Mouse (Mus musculus): ENCODE measurements at regions not wholly inside any gene's neighbourhood (a gene's known extent, or its start where the extent isn't known, plus 50 kb on each side); places are given as distances from the start of the nearest gene placed in this dataset.
"Not testable (repeated sequence)": the region's sequence is repeated elsewhere in the genome, so short reads cannot be mapped to it uniquely, and the experiment has no call there.

DNA sequence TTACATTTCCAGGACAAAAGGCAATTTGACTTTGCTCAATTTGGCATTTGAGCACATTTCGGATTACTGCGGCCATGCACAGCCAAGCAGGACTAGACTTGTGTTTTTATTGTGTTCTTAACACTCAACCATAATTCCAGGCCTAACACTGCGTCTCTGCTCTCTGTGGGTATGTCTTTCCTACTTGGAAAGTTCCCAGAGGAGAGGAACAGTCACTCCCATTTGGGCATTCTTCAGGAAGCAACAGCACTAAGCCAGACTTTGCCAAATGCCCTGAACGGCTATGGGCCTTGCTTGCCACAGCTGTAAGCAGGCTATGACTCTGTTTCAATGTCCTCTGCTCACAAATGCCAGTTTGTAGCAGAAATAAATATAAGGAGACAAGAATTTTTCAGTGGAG is 56.5 kb upstream of the Pdk3 start:
- Histone ChIP-seq H3K27ac (ENCODE audit: insufficient read depth, low read length) (no peak overlapping the region), H3K4me1 (ENCODE audit: control insufficient read depth, insufficient read depth, low read length) (no peaks in the 10 kb centered on the region), H3K4me3 (ENCODE audit: insufficient read depth, low read length) (no peak overlapping the region)
- no peak for TF ChIP-seq POLR2A (IDR thresholded peaks at IDR 0.05; ENCODE audit: low read depth, low read length)
- no peak for TF ChIP-seq CTCF (IDR thresholded peaks at IDR 0.05; ENCODE audit: borderline replicate concordance, insufficient read depth, low read length)

DNA sequence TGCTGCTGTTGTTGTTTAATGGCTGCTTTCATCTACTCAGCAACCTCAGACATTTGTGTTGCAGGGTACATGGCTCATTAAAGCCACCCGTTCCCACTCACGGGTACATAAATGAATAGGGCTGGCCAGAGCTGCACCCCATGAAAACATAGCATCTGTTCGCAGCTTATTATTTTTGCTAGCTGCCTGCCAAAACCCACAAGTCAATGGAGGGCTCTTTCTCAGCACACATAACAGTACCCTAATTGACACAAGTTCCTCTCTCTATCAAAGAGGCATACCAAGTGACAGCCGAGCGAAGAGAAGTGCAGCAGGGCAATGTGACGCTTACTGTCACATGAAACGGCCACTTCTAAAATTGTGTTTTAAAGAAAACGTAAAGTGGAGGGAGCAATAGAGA is 57.0 kb upstream of the Pdk3 start:
- Histone ChIP-seq H3K27ac (ENCODE audit: insufficient read depth, low read length) (no peak overlapping the region), H3K4me1 (ENCODE audit: control insufficient read depth, insufficient read depth, low read length) (no peaks in the 10 kb centered on the region), H3K4me3 (ENCODE audit: insufficient read depth, low read length) (peak overlapping the region; percentile 55)
- TF ChIP-seq CTCF (IDR thresholded peaks at IDR 0.05; ENCODE audit: borderline replicate concordance, insufficient read depth, low read length) (no peak), POLR2A (IDR thresholded peaks at IDR 0.05; ENCODE audit: low read depth, low read length) (no peak)

DNA sequence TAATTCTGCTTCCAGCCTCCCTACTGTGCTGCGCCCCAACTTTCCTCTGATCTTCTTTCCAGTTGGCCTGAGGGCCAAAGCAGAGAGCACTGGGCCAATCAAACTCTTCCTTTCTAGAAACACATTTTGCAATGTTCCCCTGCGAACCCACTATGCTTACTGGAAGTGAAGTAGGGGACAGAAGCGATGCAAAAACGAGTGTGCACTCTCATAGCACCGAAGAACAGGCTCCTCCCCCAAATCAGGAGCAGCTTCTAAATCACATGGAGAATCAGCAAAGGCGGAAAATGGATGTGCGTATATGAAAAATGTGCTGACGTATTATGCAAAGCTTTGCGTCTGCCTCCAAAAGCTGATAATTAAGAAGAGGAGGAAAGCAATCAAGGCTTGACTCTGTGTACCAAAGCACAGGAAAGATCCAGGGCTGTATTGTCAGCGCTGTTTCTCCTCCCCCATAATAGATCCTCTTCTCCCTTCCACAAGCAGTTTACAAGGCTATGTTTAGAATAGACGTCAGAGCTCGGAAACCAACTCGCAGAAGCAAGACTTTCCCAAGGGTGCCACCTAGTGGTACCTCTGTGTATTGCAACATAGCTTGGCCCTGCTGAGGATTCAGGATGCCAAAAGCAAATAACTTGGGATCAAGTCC is 57.5 kb upstream of the Pdk3 start:
- peak; percentile 22; the same call in 1 of the 2 replicates for TF ChIP-seq CTCF (IDR thresholded peaks at IDR 0.05; ENCODE audit: borderline replicate concordance, insufficient read depth, low read length)
- no peak for TF ChIP-seq POLR2A (IDR thresholded peaks at IDR 0.05; ENCODE audit: low read depth, low read length)
- H3K27ac ChIP-seq (ENCODE audit: insufficient read depth, low read length), result no peak overlapping the region
- peak overlapping the region; percentile 55 for H3K4me3 ChIP-seq (ENCODE audit: insufficient read depth, low read length)
- H3K4me1 ChIP-seq (ENCODE audit: control insufficient read depth, insufficient read depth, low read length), result no peaks in the 10 kb centered on the region

DNA sequence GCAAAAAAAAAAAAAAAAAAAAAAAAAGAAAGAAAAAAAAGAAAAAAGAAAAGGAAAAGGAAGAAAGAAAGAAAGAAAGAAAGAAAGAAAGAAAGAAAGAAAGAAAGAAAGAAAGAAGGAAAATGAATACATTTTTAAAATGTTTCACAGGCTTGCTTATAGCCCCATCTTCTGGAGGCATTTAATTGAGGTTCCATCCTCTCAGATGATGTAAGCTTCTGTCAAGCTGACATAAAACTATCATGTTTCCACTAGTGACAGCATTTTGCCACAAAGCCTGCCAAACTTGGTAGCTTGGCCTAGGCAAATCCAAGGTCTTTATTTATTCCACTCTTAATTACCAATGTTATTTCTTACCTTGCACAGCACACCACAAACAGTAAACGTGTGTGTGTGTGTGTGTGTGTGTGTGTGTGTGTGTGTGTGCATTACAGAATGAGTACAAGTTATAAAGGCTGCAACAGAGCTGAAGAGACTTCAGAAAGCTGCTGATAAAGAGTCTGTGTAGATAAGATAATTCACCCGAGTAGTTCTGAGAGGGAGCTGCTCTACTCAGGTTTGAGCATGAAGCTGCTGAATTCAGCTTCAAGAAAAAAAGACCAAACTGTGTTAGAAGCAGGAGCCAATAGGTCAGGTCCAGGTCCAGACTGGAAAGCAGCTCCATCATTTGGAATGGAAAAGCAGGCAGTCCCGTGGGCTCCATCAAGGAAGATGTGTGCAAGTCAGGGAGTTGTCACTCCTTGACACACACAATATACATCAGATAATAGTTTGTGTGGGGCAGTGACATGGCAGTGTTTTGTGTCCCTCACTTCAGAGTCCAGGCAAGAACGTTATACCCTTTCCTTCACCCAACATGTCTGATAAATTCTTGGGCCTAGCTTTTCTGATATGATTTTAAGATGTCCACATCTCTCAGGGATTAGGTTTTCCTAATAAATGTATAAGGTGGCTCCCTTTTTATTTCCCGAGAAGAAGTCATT is 65.1 kb upstream of the Pdk3 start:
- H3K4me1 ChIP-seq (ENCODE audit: control insufficient read depth, insufficient read depth, low read length), result no peaks in the 10 kb centered on the region
- TF ChIP-seq CTCF (IDR thresholded peaks at IDR 0.05; ENCODE audit: borderline replicate concordance, insufficient read depth, low read length), result no peak
- no peak for TF ChIP-seq POLR2A (IDR thresholded peaks at IDR 0.05; ENCODE audit: low read depth, low read length)
- H3K27ac ChIP-seq (ENCODE audit: insufficient read depth, low read length), result no peak overlapping the region
- H3K4me3 ChIP-seq (ENCODE audit: insufficient read depth, low read length), result no peak overlapping the region

DNA sequence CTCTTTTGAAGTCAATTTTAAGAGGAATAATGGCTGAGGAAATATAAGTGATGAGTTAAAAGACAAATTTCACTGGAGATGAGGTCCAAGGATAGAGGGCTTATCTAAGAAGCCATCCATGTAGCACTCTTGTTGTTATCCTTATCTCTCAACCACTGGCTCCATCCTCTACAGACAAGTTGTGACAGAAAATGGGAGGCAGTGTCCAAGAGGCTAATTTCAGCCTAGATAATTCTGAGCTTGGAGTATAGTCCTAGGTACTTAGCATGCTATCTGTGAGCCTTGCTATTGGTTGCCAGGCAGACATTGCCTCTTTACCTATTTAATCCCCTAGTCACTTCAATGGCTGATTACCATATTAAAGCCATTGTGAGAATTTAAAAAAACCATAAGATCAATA is 65.2 kb upstream of the AU015836 start:
- no peak for TF ChIP-seq CTCF (IDR thresholded peaks at IDR 0.05; ENCODE audit: borderline replicate concordance, insufficient read depth, low read length)
- no peak for TF ChIP-seq POLR2A (IDR thresholded peaks at IDR 0.05; ENCODE audit: low read depth, low read length)
- Histone ChIP-seq H3K27ac (ENCODE audit: insufficient read depth, low read length) (no peak overlapping the region), H3K4me3 (ENCODE audit: insufficient read depth, low read length) (no peak overlapping the region), H3K4me1 (ENCODE audit: control insufficient read depth, insufficient read depth, low read length) (no peaks in the 10 kb centered on the region)

DNA sequence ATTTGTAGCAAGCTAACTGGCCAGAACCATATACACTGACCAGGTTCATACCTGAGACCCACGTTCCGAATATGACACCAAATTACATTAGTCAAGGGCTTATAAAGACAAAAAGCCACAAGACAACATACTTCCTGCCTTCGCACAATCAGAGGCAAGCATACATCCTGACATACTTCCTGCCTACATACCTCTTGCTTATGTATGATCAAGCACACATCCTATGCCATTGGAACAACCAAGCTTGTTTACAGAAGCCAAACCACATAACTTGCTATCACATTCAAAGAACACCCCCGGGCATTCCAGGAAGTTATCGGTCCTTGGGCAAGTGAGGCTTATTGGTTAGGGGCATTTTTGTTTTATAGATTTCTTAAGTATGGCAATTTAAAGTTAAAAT is 62.9 kb upstream of the AU015836 start:
- TF ChIP-seq POLR2A (IDR thresholded peaks at IDR 0.05; ENCODE audit: low read depth, low read length), result no peak
- TF ChIP-seq CTCF (IDR thresholded peaks at IDR 0.05; ENCODE audit: borderline replicate concordance, insufficient read depth, low read length), result no peak
- H3K4me3 ChIP-seq (ENCODE audit: insufficient read depth, low read length), result no peak overlapping the region
- H3K4me1 ChIP-seq (ENCODE audit: control insufficient read depth, insufficient read depth, low read length), result no peaks in the 10 kb centered on the region

DNA sequence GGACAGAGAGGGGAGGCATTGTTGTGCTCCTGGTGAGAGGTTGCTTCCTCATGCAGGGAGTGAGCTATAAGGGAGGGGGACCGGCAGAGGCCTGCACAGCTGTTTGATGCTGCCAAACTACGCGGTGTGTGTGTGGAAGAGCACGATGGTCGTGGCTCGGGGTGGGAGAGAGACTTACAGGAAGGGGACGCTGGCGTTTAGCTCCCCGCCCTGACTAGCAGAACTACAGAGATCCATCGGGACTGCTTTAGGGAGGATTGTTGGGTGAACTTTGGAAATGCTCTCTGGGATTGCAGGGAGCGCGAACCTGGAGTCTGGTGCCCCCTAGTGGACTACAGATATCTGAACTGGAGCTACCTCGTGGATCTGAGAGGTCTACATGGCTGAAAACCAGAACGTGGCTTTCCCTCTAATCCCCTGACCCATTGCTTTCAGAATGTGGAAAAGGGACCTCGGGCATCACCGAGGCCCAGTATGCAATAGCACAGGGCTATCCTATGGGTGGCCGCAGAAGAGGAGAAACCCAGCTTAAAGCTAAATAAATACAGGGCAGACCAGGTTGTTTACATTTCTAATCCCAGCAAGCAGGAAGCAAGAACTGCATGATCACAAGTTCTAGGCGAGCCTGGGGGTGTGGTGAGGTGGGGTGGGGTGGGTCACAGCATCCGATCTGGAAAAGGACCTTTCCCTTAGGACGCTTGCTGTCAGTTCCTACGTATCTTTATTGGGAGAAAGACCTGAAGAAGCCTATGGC is 57.2 kb upstream of the AU015836 start:
- no peaks in the 10 kb centered on the region for H3K4me1 ChIP-seq (ENCODE audit: control insufficient read depth, insufficient read depth, low read length)
- TF ChIP-seq CTCF (IDR thresholded peaks at IDR 0.05; ENCODE audit: borderline replicate concordance, insufficient read depth, low read length) (peak; percentile 51; the same call in 1 of the 2 replicates), POLR2A (IDR thresholded peaks at IDR 0.05; ENCODE audit: low read depth, low read length) (no peak)
- no peak overlapping the region for H3K27ac ChIP-seq (ENCODE audit: insufficient read depth, low read length)
- H3K4me3 ChIP-seq (ENCODE audit: insufficient read depth, low read length), result no peak overlapping the region

More for the DNA sequence above, 62.9 kb upstream of the AU015836 start:
- H3K27ac ChIP-seq (ENCODE audit: insufficient read depth, low read length), result no peak overlapping the region

DNA sequence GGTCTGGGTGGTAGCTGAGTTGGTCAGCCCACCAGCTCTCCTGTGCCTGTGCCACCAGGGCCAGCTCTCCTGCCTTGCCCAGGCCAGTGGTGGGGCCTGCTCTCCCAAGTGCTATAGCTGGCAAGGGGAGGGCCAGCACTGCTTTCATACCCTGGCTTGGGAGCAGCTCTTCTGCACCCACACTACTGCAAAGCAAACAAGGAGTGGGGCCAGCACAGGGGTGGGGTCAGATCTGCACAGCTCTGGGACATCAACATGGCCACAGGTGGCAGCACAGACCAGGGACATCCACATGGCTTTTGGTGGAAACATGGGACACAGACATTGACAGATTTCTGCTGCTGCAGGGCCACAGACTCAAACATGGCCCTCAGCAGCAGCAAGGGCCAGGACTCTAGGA is 52.9 kb upstream of the AU015836 start:
- Histone ChIP-seq H3K27ac (ENCODE audit: insufficient read depth, low read length) (no peak overlapping the region), H3K4me1 (ENCODE audit: control insufficient read depth, insufficient read depth, low read length) (no peaks in the 10 kb centered on the region), H3K4me3 (ENCODE audit: insufficient read depth, low read length) (no peak overlapping the region)
- TF ChIP-seq POLR2A (IDR thresholded peaks at IDR 0.05; ENCODE audit: low read depth, low read length), result no peak
- TF ChIP-seq CTCF (IDR thresholded peaks at IDR 0.05; ENCODE audit: borderline replicate concordance, insufficient read depth, low read length), result no peak

DNA sequence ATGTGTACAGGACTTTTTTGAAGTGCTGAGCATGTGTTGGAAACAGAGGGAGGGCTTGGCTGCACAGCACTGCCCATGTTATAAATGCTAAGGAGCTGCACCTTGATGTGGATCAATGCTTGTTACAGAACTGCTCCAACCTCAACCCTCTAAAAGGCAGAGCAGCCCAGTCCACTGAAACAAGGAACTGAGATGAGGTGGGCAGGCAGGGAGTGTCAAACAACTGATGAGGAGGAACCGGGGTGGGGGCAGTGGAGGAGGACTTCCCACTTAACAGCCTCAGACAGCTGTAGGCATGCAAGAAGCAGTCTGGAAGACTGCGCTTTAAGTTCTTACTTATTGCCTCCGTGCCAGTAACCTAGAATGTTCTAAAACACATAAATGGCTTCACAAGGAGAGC is 51.1 kb upstream of the AU015836 start:
- H3K4me3 ChIP-seq (ENCODE audit: insufficient read depth, low read length); H3K4me1 ChIP-seq (ENCODE audit: control insufficient read depth, insufficient read depth, low read length); H3K27ac ChIP-seq (ENCODE audit: insufficient read depth, low read length): not testable (repeated sequence)
